Mouse (Mus musculus): Measurements from ENCODE around the gene Ankrd37.

Gene Ankrd37

DNA sequence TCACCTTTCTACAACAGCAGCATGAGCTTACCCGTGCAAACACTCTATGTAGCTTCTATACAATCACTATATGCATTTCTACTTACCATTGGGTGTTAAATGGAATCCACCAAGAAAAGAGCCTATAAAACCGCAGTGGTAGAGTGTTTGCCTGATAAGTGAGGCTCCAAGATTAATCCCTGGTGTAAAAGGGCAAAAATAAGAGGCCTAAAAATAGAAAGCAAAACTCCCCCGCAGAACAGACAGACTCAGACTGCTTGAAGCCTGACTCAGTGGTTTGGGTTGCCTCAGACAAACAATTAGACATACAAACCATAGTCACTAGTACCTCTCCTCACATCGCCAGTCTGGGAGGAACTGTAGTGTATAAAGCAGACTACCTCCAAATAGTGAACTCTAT lies at the start of gene Ankrd37:
Ankrd37 (minus strand) TSS at position 112 of the 400 bp plus-strand sequence.
- DNase-seq (ENCODE audit: low spot score in 2 of 2): no peak

DNA sequence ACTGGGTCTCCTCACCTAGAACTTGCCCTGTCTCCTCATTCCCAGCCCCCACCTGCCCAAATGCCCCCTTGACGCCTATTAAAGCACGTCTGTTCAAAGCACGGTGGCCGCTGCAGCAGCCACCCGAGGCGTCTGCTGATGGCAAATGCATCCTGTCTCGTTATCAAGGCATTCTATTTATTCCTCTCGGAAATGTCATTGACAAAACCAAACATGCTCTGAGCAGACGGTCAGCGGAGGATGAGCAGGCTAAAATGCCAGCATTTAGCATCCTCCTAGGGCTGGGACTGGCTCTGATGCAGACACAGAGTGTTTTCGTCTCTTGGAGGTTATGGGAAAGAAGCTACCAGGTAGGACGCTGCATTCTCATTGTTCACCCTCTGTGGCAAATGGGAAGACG lies 34.8 kb upstream of the Ankrd37 start:
- DNase-seq (ENCODE audit: low spot score in 2 of 2): peak in 1 of 2 experiments; percentile 8

- no peak for DNase-seq (ENCODE audit: low spot score in 2 of 2)
Observed at GRCm38 (mm10) chr8:46039666-46040065, 34.2 kb upstream of the Ankrd37 start.

GRCm38 (mm10) chr8:46036217-46036616 lies 30.7 kb upstream of the Ankrd37 start:
- DNase-seq (ENCODE audit: low spot score in 2 of 2): no peak

GRCm38 (mm10) chr8:46024392-46024791 lies 18.9 kb upstream of the Ankrd37 start:
- DNase-seq (ENCODE audit: low spot score in 2 of 2): no peak

- no peak for DNase-seq (ENCODE audit: low spot score in 2 of 2)
Observed at GRCm38 (mm10) chr8:46022758-46023157, 17.3 kb upstream of the Ankrd37 start.

DNA sequence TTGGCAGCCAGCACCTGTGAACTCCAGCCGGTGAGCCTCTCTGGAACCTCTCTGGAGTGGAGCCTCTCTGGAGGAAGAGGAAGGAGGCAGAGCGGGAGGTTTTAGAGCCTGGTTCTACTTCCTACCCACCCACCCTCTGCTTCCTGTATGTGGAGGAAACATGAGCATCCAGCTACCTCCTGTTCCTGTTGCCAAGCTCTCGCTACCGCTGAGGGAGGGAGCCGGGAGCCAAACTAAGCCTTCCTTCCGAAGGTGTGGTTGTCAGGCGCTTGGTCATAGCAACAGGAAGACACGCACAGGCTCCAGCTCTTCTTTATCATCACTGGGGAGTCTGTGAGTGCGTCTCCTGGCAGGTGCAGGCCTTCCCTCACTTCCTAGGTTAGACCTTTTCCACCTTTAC lies 16.7 kb upstream of the Ankrd37 start:
- no peak for DNase-seq (ENCODE audit: low spot score in 2 of 2)

DNA sequence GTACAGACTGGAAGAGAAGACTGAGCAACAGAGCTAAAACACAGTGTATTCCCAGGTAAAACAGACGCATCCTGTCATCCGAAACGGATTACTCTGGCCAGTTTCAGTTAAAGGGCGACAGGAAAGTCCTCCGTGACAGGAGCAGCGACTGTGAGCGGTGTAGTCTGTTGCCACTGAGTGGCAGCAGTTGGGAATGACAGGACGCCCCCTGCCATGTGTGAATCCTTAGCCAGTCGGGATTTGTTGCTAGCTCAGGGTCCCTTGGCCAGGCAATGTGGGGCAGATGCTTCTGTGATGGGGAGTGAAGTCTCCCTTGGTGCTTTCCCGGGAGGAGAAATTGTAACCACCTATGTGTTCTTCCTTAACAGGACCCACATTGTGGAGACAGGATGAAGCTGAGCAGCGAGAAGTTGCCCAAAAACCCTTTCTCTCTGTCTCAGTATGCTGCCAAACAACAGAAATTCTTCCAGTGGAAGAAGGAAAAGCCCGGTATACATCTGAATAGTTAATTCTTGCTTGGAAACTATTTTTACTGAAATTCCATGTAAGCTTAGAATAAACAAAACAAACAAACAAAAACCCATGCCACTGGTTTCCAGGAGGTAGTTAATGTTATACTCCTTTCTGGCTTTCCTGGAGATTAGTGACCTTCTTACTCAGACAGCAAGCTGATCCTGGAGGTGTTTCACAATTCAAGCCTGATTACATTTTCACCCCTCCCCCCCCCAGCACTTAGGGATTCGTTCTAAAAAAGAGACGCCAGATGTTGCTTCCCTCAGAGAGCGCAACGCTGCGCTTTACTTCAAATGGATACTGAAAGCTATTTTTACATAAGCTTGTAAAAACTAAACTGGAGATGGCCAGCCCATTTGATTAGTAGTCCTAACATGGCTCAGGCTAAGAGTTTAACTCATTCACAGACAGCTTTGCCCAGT lies 5.5 kb upstream of the Ankrd37 start:
- no peak for DNase-seq (ENCODE audit: low spot score in 2 of 2)

DNA sequence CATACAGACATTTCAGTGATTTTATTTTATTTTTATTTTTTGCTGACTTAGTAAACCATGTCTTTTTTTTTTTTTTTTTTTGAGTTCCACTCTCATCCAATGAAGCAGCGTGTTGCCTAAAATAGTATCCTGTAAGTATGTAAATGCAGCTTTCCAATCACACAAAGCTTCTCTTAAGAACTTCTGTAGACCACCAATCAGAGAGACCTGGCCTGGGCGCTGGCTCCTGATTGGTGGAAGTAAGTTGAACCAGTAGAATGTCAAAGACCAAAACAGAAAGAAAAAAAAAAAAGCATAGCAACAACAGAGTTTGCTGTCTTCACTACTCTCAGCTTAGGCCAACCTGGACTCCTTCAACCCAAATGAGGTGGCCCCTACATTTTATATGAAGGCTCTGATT lies 4.8 kb upstream of the Ankrd37 start:
- no peak for DNase-seq (ENCODE audit: low spot score in 2 of 2)

- DNase-seq (ENCODE audit: low spot score in 2 of 2): no peak
Observed at GRCm38 (mm10) chr8:46007050-46007672, 1.7 kb upstream of the Ankrd37 start.

GRCm38 (mm10) chr8:45999784-46000705 lies 5.5 kb downstream of the Ankrd37 start:
- peak; percentile 95 to 98 for DNase-seq (ENCODE audit: low spot score in 2 of 2)

DNA sequence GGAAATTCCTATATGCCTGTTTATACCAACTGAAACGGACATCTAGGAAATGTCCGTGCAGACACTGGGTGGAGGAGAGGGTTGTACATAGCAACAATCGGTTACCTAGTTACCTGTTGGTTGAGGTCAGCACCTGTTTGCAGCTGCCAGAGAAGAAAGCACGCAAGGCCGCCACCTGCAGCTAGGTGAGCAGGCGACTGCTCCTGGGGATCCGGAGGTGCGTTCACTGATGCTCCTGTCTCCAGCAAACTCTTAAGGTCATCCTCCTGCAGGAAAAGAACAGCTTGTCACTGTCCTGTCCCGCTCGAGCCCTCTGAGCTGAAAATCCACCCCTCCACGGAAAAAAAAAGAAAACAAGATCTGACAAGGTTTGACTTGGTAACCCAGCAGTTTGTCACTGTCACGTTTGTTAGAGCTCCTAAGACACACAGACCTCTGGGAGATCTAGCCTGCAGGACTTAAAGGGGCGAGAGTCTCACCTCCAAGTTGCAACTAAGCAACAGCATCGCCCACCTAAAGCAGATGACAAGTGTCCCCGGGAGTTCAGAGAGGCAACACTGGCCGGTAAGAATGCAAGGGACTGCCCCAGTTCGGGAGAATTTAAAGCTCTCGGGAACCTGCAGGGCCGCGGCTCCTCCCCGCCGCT lies 6.2 kb downstream of the Ankrd37 start, which contains the start of gene Lrp2bp:
Lrp2bp (plus strand) TSS at position 166 of the 646 bp plus-strand sequence.
- no peak for DNase-seq (ENCODE audit: low spot score in 2 of 2)

DNA sequence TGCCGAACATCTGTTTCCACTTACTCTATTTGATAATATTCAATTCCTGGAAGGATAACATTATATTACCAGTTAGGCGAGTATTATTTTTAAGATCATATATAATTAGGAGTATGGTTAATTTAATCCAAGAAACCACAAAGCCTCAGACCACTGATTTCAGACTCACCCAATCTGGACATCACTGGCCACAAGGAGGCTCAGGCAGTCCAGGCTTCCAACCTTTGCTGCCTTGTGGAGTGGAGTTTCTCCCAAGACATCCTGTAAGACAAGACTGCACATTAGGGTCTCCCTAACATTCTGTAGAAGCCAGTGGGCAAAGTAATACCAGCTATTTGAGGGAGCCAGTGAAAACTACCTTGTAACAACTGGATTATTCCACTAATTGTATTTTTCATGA lies 7.3 kb downstream of the Ankrd37 start:
- DNase-seq (ENCODE audit: low spot score in 2 of 2): no peak

GRCm38 (mm10) chr8:45995576-45995975 lies 9.9 kb downstream of the Ankrd37 start:
- DNase-seq (ENCODE audit: low spot score in 2 of 2): no peak

DNA sequence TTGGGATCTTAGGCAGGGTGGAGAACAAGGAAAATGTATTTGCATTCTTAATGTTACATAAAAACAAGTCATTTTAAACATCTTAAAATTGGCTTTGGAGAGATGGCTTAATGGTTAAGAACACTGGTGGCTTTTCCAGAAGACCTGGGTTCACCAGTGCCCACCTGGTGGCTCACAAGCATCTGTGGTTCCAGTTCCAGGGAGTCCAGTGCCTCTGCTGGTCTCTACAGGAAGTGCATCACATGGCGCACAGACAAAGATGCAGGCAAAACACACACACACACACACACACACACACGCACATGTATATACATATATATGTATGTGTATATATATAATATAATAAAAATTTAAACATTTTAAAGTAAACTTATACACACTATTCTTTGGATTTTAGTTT lies 11.4 kb downstream of the Ankrd37 start:
- no peak for DNase-seq (ENCODE audit: low spot score in 2 of 2)

GRCm38 (mm10) chr8:45990631-45991310 lies 14.7 kb downstream of the Ankrd37 start:
- no peak for DNase-seq (ENCODE audit: low spot score in 2 of 2)

DNA sequence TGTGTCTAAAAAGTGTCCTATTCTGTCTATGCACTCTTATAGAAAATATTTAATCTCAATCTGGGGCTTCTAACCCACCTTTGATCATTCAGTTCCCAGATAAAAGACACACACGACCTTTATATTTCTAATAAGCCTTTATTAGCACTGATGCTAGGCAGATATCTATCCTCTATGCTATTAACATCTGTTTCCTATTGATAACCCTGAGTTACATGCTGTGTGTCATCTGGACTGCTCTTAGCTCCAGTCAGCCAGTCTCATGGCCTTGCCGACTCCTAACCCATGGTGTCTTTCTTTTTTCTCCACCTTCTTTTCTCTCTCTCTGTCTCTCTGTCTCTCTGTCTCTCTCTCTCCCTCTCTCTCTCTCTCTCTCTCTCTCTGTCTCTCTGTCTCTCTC lies 17.3 kb downstream of the Ankrd37 start:
- no peak for DNase-seq (ENCODE audit: low spot score in 2 of 2)

DNA sequence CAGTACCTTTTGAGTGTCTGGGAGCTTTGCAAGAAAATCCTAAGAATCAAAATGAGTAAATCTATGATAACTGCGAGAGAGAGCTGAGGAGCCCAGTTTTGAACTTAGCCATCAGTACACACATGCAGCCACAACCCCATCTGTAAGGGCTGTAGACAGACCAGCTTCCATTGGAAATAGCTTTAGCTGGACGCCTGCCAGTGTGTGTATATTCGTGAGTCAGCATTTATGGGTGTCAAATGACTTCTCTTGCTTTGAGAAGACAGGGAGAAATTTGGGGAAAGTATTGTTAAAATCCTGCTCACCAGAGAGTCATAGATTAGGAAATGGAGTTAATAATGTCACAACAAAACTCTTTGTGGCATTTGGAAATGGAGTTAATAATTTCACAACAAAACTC lies 18.8 kb downstream of the Ankrd37 start:
- DNase-seq (ENCODE audit: low spot score in 2 of 2): no peak

GRCm38 (mm10) chr8:45975837-45976468 lies 29.6 kb downstream of the Ankrd37 start:
- no peak for DNase-seq (ENCODE audit: low spot score in 2 of 2)

DNA sequence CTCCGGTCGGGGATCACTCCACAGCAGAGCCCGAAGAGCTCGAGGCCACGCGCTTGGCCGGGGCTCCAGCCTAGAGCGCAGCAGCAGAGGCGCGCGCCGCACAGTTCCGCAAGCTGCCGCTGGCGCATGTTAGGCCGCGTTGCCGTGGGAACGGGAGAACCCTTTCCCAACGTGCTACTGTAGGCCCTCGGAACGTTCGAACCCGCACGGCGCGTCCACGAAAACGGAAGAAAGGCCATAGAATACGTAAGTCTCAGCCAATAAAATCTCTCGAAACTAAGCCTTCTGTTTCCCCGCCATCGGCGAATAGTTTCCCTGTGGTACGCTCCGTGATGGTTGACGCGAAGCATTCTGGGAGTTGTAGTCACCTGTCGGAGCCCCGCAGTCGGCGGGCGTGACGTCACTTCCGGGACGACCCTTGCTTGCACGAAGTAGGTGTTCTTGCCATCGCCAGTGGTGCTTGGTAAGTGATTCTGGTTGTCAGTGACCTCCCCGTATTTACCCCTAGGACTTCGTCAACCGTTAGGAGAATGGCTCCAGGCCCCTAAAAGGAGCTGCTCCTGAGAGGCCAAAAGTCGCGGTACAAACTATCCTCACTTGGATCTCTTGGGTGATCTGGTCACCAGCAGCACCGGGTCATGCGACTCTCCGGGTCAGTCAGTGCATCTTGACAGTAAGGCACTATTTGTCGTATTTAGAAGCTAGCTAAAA lies 30.2 kb downstream of the Ankrd37 start, which contains the start of the genes 1700029J07Rik and Ufsp2:
1700029J07Rik (minus strand) TSS at position 127 of the 711 bp plus-strand sequence.
Ufsp2 (plus strand) TSS at position 403 of the 711 bp plus-strand sequence.
- peak; percentile 97 to 99 for DNase-seq (ENCODE audit: low spot score in 2 of 2)
